In genomic region chr11:108997816-108998215, GRCm38 (mm10) we compare ENCODE assay signal across 17 mouse cellular contexts.
A peak's percentile ranks its signal among the peaks of the same experiment; 100 is the strongest.
DNase-seq lines count a peak whose midpoint lies in the region; ATAC-seq lines count a peak whose summit lies in the region.
"Had no signal": no experiment of that assay in that cellular context is flagged by ENCODE, and none has a peak within 500 bp of the region (broad histone marks: within the 10 kb centered on the region; RNA-seq: fewer than 3 reads in every experiment).

No protein-coding gene starts in this region.

- peak; percentile 6 for DNase-seq in kidney, adult 18-20 months
- peak; percentile 61 for DNase-seq in heart, postnatal 25 days (ENCODE audit: low spot score)
- DNase-seq in kidney, postnatal 4 days: peak; percentile 21 to 29
- peak; percentile 34 for DNase-seq in skeletal muscle tissue, adult 2 months (ENCODE audit: low read depth, low spot score)
- DNase-seq in midbrain, embryonic 11.5 days (ENCODE audit: low spot score, missing footprints): no peak
- no peak for DNase-seq in spleen, postnatal 14 days (ENCODE audit: low spot score in 2 of 2)
- DNase-seq: cerebellum, postnatal 10 days; gastrocnemius, postnatal 14 days; right cerebral cortex, adult 18-20 months; thymus, postnatal 25 days had no signal

- ATAC-seq in kidney, embryonic 15.5 days (replicated peaks; ENCODE audit: low FRiP score): no peak
- ATAC-seq in midbrain, embryonic 11.5 days (ENCODE audit: low FRiP score): no peak
- ATAC-seq: intestine, embryonic 16.5 days; liver, embryonic 12.5 days had no signal

- H3K27ac ChIP-seq in kidney, embryonic 15.5 days: no peak overlapping the region
- H3K27ac ChIP-seq in midbrain, embryonic 11.5 days (ENCODE audit: low read depth, low read length): no peak overlapping the region
- H3K27ac ChIP-seq: embryonic facial prominence, embryonic 13.5 days; forebrain, embryonic 12.5 days; left cerebral cortex, adult 2 months; liver, embryonic 12.5 days had no signal

- intact Hi-C loops in heart, postnatal 25 days (cut with DNase I): loop anchor here (5.0 kb wide), 1 partner anchor 71 kb away; no protein-coding TSS in a partner anchor

- H3K36me3 ChIP-seq in kidney, embryonic 15.5 days: no peaks in the 10 kb centered on the region
- H3K36me3 ChIP-seq in midbrain, embryonic 11.5 days (ENCODE audit: control insufficient read depth, insufficient read depth, low read length): no peaks in the 10 kb centered on the region
- H3K36me3 ChIP-seq: embryonic facial prominence, embryonic 13.5 days; forebrain, embryonic 12.5 days; liver, embryonic 12.5 days had no signal

- no peaks in the 10 kb centered on the region for H3K27me3 ChIP-seq in kidney, embryonic 15.5 days
- no peaks in the 10 kb centered on the region for H3K27me3 ChIP-seq in midbrain, embryonic 11.5 days (ENCODE audit: control insufficient read depth, insufficient read depth, low read length)
- H3K27me3 ChIP-seq: CH12.LX; embryonic facial prominence, embryonic 13.5 days; liver, embryonic 12.5 days had no signal

- no peak overlapping the region for H3K4me3 ChIP-seq in kidney, embryonic 15.5 days (replicated peaks)
- H3K4me3 ChIP-seq in midbrain, embryonic 11.5 days (ENCODE audit: low read depth, low read length): no peak overlapping the region
- H3K4me3 ChIP-seq: embryonic facial prominence, embryonic 13.5 days; forebrain, embryonic 12.5 days; left cerebral cortex, adult 2 months; liver, embryonic 12.5 days had no signal

- H3K4me2 ChIP-seq in kidney, embryonic 15.5 days: no peak overlapping the region
- H3K4me2 ChIP-seq in midbrain, embryonic 11.5 days: no peak overlapping the region
- H3K4me2 ChIP-seq: embryonic facial prominence, embryonic 13.5 days; forebrain, embryonic 12.5 days; liver, embryonic 12.5 days had no signal

- 78% methylated on average over 3 of the region's 3 CpGs for WGBS in kidney, embryonic 15.5 days
- WGBS in midbrain, embryonic 11.5 days: 89% methylated on average over 3 of the region's 3 CpGs

- no peak overlapping the region for H3K9ac ChIP-seq in kidney, embryonic 15.5 days
- H3K9ac ChIP-seq in midbrain, embryonic 11.5 days (ENCODE audit: low read length): no peak overlapping the region
- H3K9ac ChIP-seq: embryonic facial prominence, embryonic 13.5 days; forebrain, embryonic 12.5 days; liver, embryonic 12.5 days had no signal

- H3K9me3 ChIP-seq in kidney, embryonic 15.5 days (replicated peaks): peaks cover 13% of the 10 kb centered on the region
- peaks cover 8% of the 10 kb centered on the region; the same call in 1 of the 2 replicates for H3K9me3 ChIP-seq in midbrain, embryonic 11.5 days (ENCODE audit: control insufficient read depth, low read length)

- H3K4me1 ChIP-seq in kidney, embryonic 15.5 days: no peaks in the 10 kb centered on the region
- 0 out of 2 replicates have a peak, but pooled peaks cover 3% of the 10 kb centered on the region for H3K4me1 ChIP-seq in midbrain, embryonic 11.5 days (ENCODE audit: control insufficient read depth, insufficient read depth, low read length)
- H3K4me1 ChIP-seq: embryonic facial prominence, embryonic 13.5 days; forebrain, embryonic 12.5 days; liver, embryonic 12.5 days had no signal

Comparison
In these comparisons a context has a peak if more than half of its experiments do, and no peak if none do; other contexts are left out.
1. DNase-seq: peak in kidney, adult 18-20 months (single experiment), heart, postnatal 25 days (single experiment), kidney, postnatal 4 days (2 of 2) and skeletal muscle tissue, adult 2 months (single experiment); none in midbrain, embryonic 11.5 days (single experiment) and spleen, postnatal 14 days (0 of 2).